Mouse (Mus musculus) lung, adult 2 months (tissue): ENCODE measurements around the gene N4bp1.

Experiments used
- CTCF ChIP-seq: fragments of 200-500 bp; IDR thresholded peaks from 2 replicates; pipeline ENCODE4 v1.5.1; 2011; ENCODE audit warnings: mild to moderate bottlenecking, low read length, control low read depth; ENCODE audit not compliant: insufficient read depth
- POLR2A ChIP-seq: fragments of 200-500 bp; IDR thresholded peaks from 2 replicates; pipeline ENCODE4 v1.6.1; 2011; ENCODE audit warnings: low read depth, mild to moderate bottlenecking, control low read depth, low read length, borderline replicate concordance; ENCODE audit errors: extremely low read depth

- no peak for TF ChIP-seq CTCF
- no peak for TF ChIP-seq POLR2A
Measured at GRCm38 (mm10) chr8:86920996-86921395, 35.9 kb upstream of the N4bp1 start.
